Mouse (Mus musculus) G1E-ER4 (cell line): ENCODE results near the gene Hist3h2ba. TPM values are rescaled to one million over a fixed set of nuclear protein-coding genes. Genes with fewer than 3 reads are reported as not detected.

Experiments
- GATA1 ChIP-seq: IDR thresholded peaks from one replicate; pipeline ENCODE4 v1.8.0; 2012; ENCODE audit warnings: low read length, inconsistent platforms
- polyA plus RNA-seq: library from polyadenylated mRNA; stranded (reverse); fragments of >175 nt; gene quantifications from 2 replicates; pipeline ENCODE4 v1.2.3, GENCODE M21; 2012

Hist3h2ba gene
- polyA plus RNA-seq, 1 experiment = 0.11 TPM

- TF ChIP-seq GATA1 = no peak
Measured at GRCm38 (mm10) chr11:58970831-58971530, 22.3 kb downstream of the Hist3h2ba start.

DNA sequence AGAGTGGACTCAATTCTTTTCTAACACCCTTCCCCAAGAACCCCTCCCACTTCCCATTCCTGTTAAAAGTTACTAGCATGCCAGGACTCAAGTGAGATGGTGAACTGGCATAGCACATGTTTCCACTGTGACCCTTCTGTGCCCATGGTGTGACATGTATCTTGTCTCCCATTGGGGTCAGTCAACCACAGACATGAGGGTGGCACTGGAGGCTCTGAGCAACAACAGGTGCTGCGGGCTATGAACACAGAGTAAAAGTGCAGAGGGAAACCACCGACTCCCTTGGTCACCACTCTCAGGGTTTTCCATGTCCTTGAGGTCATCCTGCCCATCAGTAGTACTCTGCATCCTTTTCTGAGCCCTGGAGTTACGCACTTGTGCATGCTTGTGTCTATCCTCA is 23.1 kb downstream of the Hist3h2ba start:
- TF ChIP-seq GATA1 = no peak

DNA sequence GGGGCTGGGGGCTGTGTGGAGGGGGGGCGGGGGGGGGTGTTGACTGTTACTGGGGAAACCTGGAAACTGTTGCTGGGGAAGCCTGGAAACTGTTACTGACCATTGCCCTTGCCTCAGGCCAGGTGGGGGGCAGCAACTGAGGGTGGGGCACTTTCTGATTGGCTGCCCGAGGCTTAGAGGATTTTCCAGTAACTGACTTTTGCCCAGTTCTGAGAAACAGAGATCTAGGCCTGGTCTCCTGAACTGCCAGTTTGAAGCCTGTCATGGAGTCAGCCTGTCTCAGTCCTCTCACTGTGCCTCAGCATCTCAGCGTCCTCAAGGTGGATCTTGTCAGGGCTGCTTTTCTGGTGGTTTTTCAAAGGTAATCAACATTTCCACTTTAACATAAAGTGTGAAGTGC is 25.7 kb downstream of the Hist3h2ba start:
- TF ChIP-seq GATA1 = no peak

DNA sequence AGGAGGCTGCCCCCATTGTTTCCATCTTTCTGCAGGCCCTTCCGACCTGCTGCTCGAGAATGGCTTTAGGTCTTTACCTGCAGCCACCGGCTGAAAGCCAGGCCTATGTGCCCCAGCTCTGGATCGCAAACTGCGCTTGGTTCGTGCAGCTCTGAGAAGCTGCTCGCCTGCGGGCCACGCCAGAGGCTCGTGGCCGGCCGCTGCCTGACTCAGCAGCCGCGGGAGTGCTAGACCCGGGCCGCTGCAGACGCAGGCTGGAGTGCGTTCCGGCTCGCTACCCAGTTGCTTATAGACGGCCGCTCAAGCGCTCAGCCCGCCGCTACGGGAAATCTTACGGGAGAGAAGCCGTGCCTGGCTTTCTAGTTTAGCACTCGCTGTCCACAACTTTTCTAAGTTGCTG is 28.4 kb downstream of the Hist3h2ba start:
- no peak for TF ChIP-seq GATA1

GRCm38 (mm10) chr11:58977607-58978026 is 28.9 kb downstream of the Hist3h2ba start:
- TF ChIP-seq GATA1 = no peak

GRCm38 (mm10) chr11:58978027-58978705 is 29.4 kb downstream of the Hist3h2ba start, which contains the start of gene Trim11:
Trim11 (plus strand) TSS chr11:58978093.
- no peak for TF ChIP-seq GATA1

DNA sequence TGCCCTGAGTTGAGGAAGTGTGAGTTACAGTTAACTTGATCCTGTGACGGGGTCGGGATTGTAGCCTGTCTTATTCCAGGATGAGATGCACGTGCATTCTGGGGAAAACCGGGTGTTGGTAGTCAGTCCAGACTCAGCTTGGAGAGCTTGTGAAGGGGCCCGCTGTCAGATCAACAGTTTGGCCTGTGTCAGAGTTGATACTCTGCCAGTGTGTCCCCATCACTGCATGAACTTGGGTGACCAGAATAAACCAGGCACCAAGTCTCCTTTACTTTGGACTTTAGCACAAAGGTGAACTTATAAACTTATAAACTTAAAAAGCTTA is 29.9 kb downstream of the Hist3h2ba start:
- no peak for TF ChIP-seq GATA1

GRCm38 (mm10) chr11:58979183-58979582 is 30.5 kb downstream of the Hist3h2ba start:
- TF ChIP-seq GATA1 = no peak

DNA sequence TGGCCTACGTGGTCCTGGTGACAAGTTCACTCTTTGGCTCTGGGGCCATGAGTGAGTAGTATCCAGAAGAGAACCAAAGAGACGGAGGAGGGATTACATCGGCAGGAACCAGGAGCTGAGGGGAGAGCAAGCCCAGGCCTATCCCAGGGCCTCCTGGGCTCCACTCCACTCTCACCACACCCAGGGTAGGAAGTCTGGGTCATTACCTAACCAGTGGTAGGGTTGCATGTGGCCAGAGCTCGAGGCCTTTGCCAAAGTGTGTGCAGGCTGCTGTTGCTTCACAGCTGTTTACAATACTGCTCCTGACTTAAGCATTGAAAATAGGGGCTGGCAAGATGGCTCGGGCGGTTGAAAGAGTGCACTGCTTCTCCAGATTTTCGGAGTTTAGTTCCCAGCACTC is 30.9 kb downstream of the Hist3h2ba start:
- no peak for TF ChIP-seq GATA1

DNA sequence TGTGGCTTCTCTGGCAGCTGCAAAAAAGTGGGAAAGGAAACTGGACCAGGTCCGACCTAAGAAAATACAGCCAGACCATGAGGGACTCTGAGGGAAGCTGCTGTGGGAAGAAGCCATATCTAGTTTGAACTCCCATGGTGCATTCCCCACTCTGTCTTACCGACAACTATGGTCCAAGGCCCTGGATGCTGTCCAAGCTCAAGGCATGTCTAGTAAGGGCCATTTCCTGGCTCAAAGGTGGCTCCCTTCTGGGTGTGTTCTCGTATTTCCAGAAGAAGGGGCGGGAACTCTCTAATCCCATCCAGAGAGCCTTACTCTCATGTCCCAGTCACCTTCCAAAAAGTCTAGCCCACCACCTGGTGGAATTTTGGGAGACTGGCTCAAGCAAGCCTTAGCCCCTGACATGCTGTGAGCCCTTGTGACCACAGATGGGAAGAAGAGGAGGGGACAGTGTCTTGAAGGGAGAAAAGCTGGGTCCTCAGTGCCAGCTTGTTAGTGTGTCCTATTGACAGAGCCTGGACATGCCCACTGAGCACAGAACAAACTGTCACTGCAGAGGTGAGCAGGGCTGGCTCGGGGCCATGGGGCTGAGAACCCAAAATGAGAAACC is 31.8 kb downstream of the Hist3h2ba start:
- TF ChIP-seq GATA1 = no peak

- TF ChIP-seq GATA1 = no peak
Measured at GRCm38 (mm10) chr11:58981541-58982447, 33.1 kb downstream of the Hist3h2ba start.

DNA sequence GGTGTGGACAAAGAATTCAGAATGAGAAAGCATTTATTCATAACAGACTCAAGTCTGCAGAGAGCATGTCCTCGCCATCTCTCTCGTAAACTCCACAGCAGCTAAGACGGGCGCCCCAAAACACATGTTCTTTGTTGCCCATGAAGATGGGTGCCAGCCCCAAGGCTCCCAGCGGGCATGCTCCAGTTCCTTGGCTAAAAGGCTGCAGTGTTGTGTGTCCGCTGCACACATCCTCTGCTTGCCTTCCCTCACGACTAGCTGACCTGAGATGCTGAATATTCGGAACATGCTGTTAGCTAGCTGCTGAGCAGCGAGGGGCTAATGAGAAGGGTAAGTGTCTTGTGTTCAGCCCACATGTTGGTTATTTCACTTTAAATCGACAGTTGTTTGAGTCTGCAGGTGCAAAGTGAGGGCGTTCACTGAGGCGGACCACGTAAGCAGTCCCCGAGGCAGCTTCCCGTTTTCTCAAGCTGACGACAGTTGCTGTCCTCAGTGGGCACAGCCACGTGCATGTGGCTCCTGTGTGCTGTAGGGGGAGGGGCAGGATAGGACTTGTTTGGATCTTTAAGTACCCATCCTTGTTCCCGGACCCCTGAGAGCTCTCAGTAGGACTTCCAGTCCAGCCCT is 33.9 kb downstream of the Hist3h2ba start:
- no peak for TF ChIP-seq GATA1

- TF ChIP-seq GATA1 = no peak
Measured at GRCm38 (mm10) chr11:58983691-58984341, 35.1 kb downstream of the Hist3h2ba start.

DNA sequence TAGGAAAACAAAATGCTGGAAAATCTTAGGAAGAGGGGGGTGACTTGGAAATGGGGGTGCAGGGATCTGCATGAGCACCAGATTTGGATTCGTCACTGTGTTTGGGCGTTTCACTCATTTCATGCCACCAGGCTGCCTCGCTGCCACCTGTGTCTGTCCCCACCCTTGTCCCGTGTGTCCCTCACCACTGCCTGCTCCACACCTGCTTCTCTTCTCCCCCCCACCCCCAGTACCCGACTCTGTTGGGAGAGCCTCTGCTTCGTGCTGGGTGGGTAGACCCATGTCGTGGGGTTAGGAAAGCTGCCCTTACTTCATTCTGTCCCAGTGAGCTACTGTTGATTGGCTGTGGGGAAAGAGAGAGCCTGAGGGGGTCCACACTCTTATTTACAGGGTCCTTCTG is 35.9 kb downstream of the Hist3h2ba start:
- TF ChIP-seq GATA1 = no peak
